In the genomic region with DNA sequence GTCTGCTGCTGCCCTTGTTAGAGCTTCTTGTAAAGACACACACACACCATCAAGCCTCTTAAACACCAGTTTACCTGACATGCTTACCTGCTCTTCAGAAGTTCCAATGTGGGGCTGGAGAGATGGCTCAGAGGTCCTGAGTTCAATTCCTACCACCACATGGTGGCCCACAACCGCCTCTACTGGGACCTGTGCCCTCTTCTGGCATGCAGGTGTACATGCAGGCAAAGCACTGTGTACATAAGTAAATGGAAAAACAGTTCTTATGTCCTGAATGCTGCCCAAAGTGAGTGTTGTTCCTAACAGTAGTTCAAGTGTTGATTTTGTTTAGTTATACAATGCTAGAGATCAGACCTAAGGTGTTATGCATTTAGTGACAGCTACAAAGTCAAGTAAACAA, we compare ENCODE assay signal across 23 mouse cellular contexts. TPM values are rescaled to one million over a fixed set of nuclear protein-coding genes. Genes with fewer than 3 reads are reported as not detected.
DNase-seq lines count a peak whose midpoint lies in the region; ATAC-seq and TF ChIP-seq lines count a peak whose summit lies in the region.
"Had no signal": no experiment of that assay in that cellular context is flagged by ENCODE, and none has a peak within 500 bp of the region (broad histone marks: within the 10 kb centered on the region; RNA-seq: fewer than 3 reads in every experiment).

No protein-coding gene starts in this region.

- no peaks in the 10 kb centered on the region for H3K4me1 ChIP-seq in forebrain, postnatal 0 days (ENCODE audit: insufficient read depth)
- peaks cover 4% of the 10 kb centered on the region; the same call in 1 of the 2 replicates for H3K4me1 ChIP-seq in forebrain, embryonic 12.5 days
- H3K4me1 ChIP-seq in lung, embryonic 14.5 days (ENCODE audit: insufficient read depth), result no peaks in the 10 kb centered on the region
- H3K4me1 ChIP-seq: stomach, embryonic 15.5 days had no signal

- no peak for DNase-seq in forebrain, postnatal 0 days
- no peak for DNase-seq in layer of hippocampus, adult 2 months (ENCODE audit: low spot score in 2 of 2)
- no peak for DNase-seq in layer of hippocampus, adult 8-10 months (ENCODE audit: low spot score in 2 of 2)
- no peak for DNase-seq in lung, embryonic 14.5 days
- DNase-seq in lung, postnatal 25 days (ENCODE audit: low spot score), result no peak
- peak; percentile 9 for DNase-seq in splenic B cell, adult 2 months (ENCODE audit: low read depth, low spot score)
- DNase-seq in heart, adult 18-20 months, result no peak
- DNase-seq: adrenal gland, postnatal 36 days; cerebellum, adult 11 months; cerebellum, postnatal 10 days; gastrocnemius, postnatal 25 days; heart, postnatal 36 days; lung, postnatal 36 days; thymus, adult 18-20 months; thymus, postnatal 4 days had no signal

- no peak overlapping the region for H3K27ac ChIP-seq in forebrain, postnatal 0 days (ENCODE audit: low read depth, low read length)
- H3K27ac ChIP-seq in forebrain, embryonic 12.5 days, result no peak overlapping the region
- H3K27ac ChIP-seq in layer of hippocampus, adult 2 months, result no peak overlapping the region
- no peak overlapping the region for H3K27ac ChIP-seq in lung, embryonic 14.5 days (ENCODE audit: low read depth)
- H3K27ac ChIP-seq: forebrain, embryonic 10.5 days; hindbrain, embryonic 14.5 days; limb, embryonic 12.5 days; midbrain, embryonic 13.5 days; neural tube, embryonic 13.5 days; stomach, embryonic 15.5 days had no signal

- H3K4me2 ChIP-seq in forebrain, postnatal 0 days (ENCODE audit: low read depth), result no peak overlapping the region
- H3K4me2 ChIP-seq in forebrain, embryonic 12.5 days, result no peak overlapping the region
- no peak overlapping the region for H3K4me2 ChIP-seq in lung, embryonic 14.5 days
- H3K4me2 ChIP-seq: hindbrain, embryonic 14.5 days; limb, embryonic 12.5 days; midbrain, embryonic 13.5 days; neural tube, embryonic 13.5 days; stomach, embryonic 15.5 days had no signal

- H3K9ac ChIP-seq in forebrain, postnatal 0 days, result no peak overlapping the region
- H3K9ac ChIP-seq in forebrain, embryonic 12.5 days, result no peak overlapping the region
- no peak overlapping the region for H3K9ac ChIP-seq in lung, embryonic 14.5 days
- H3K9ac ChIP-seq: hindbrain, embryonic 14.5 days; limb, embryonic 12.5 days; midbrain, embryonic 13.5 days; neural tube, embryonic 13.5 days; stomach, embryonic 15.5 days had no signal

- no peak for ATAC-seq in forebrain, postnatal 0 days
- no peak for ATAC-seq in forebrain, embryonic 12.5 days (ENCODE audit: low FRiP score)
- ATAC-seq in lung, embryonic 14.5 days (ENCODE audit: insufficient read depth), result no peak
- ATAC-seq: midbrain, embryonic 13.5 days had no signal

- TF ChIP-seq CTCF in forebrain, postnatal 0 days (IDR thresholded peaks at IDR 0.05; ENCODE audit: low read depth), result peak; percentile 25; the same call in 1 of the 2 replicates
- TF ChIP-seq CTCF in layer of hippocampus, adult 2 months (conservative IDR thresholded peaks at IDR 0.05), result peak; percentile 45
- peak; percentile 19; the same call in 1 of the 2 replicates for TF ChIP-seq CTCF in lung, embryonic 14.5 days (IDR thresholded peaks at IDR 0.05; ENCODE audit: low read depth)

- H3K36me3 ChIP-seq in forebrain, postnatal 0 days (ENCODE audit: insufficient read depth), result peaks cover 20% of the 10 kb centered on the region
- H3K36me3 ChIP-seq in forebrain, embryonic 12.5 days (replicated peaks), result peaks cover 42% of the 10 kb centered on the region
- peaks cover 32% of the 10 kb centered on the region for H3K36me3 ChIP-seq in lung, embryonic 14.5 days (ENCODE audit: insufficient read depth)
- peaks cover 10% of the 10 kb centered on the region; the same call in 1 of the 2 replicates for H3K36me3 ChIP-seq in splenic B cell, adult 2 months (ENCODE audit: control insufficient read depth, insufficient read depth, low read length, poor library complexity, severe bottlenecking)

- 95% methylated on average over 1 of the region's 1 CpGs for WGBS in forebrain, postnatal 0 days
- 86% methylated on average over 1 of the region's 1 CpGs for WGBS in forebrain, embryonic 12.5 days
- WGBS in lung, embryonic 14.5 days, result 81% methylated on average over 1 of the region's 1 CpGs

- H3K27me3 ChIP-seq in forebrain, postnatal 0 days (ENCODE audit: insufficient read depth, low read length), result no peaks in the 10 kb centered on the region
- H3K27me3 ChIP-seq in forebrain, embryonic 12.5 days, result no peaks in the 10 kb centered on the region
- no peaks in the 10 kb centered on the region for H3K27me3 ChIP-seq in lung, embryonic 14.5 days (ENCODE audit: insufficient read depth, low read length)
- no peaks in the 10 kb centered on the region for H3K27me3 ChIP-seq in splenic B cell, adult 2 months (ENCODE audit: control insufficient read depth, insufficient read depth, low read length, poor library complexity, severe bottlenecking)
- H3K27me3 ChIP-seq: limb, embryonic 12.5 days; megakaryocyte, embryonic 14.5 days; midbrain, embryonic 13.5 days; neural tube, embryonic 13.5 days; stomach, embryonic 15.5 days had no signal

- no peaks in the 10 kb centered on the region for H3K9me3 ChIP-seq in forebrain, postnatal 0 days (ENCODE audit: low read length)
- H3K9me3 ChIP-seq in forebrain, embryonic 12.5 days, result no peaks in the 10 kb centered on the region
- no peaks in the 10 kb centered on the region for H3K9me3 ChIP-seq in lung, embryonic 14.5 days (ENCODE audit: low read depth, low read length)
- H3K9me3 ChIP-seq: forebrain, embryonic 10.5 days; limb, embryonic 12.5 days; megakaryocyte, embryonic 14.5 days; midbrain, embryonic 13.5 days; neural tube, embryonic 13.5 days; stomach, embryonic 15.5 days had no signal

- no peak overlapping the region for H3K4me3 ChIP-seq in forebrain, postnatal 0 days (ENCODE audit: low read depth, low read length)
- H3K4me3 ChIP-seq in forebrain, embryonic 12.5 days (replicated peaks), result no peak overlapping the region
- no peak overlapping the region for H3K4me3 ChIP-seq in layer of hippocampus, adult 2 months
- no peak overlapping the region for H3K4me3 ChIP-seq in lung, embryonic 14.5 days (ENCODE audit: low read depth, low read length)
- H3K4me3 ChIP-seq: forebrain, embryonic 10.5 days; limb, embryonic 12.5 days; megakaryocyte, embryonic 14.5 days; midbrain, embryonic 13.5 days; neural tube, embryonic 13.5 days; stomach, embryonic 15.5 days had no signal

RNA-seq across cellular contexts. Expression of a gene that starts 56.5 kb away (rescaled TPM):
- total RNA-seq in forebrain, postnatal 0 days (2014; rRNA removed), result 70.9 and 79.5 TPM in 2 replicates
- polyA plus RNA-seq in forebrain, postnatal 0 days (2015; fragmentation: Nextera tagmentation; extraction: Ambion mirVana), result 158 and 179 TPM in 2 replicates
- 137 and 150 TPM in 2 replicates for polyA plus RNA-seq in forebrain, embryonic 12.5 days (2016; fragmentation: Nextera tagmentation; extraction: Ambion mirVana)
- 100 to 1,000 TPM; 330 to 344 TPM for total RNA-seq in layer of hippocampus, adult 2 months (2021)
- total RNA-seq in layer of hippocampus, adult 8-10 months (2022), result 100 to 1,000 TPM; 314 to 356 (median 343) TPM
- polyA plus RNA-seq in lung, embryonic 14.5 days (2014; fragmentation: Nextera tagmentation; extraction: Ambion mirVana), result 65.9 and 67.4 TPM in 2 replicates
- total RNA-seq in heart, adult 18-20 months (2021), result 10 to 100 TPM; 78.4 to 79.7 TPM
